Mouse (Mus musculus): ENCODE data around the gene Tpx2. TPM values are rescaled to one million over a fixed set of nuclear protein-coding genes. Genes with fewer than 3 reads are reported as not detected.

Gene Tpx2
- polyA plus RNA-seq, 1 experiment from 2014 or later, result 25.8 TPM

- WGBS (ENCODE audit: insufficient replicate concordance), result 52% methylated on average over 3 of the region's 3 CpGs
- Histone ChIP-seq H3K4me1 (ENCODE audit: insufficient read depth) (peaks cover 71% of the 10 kb centered on the region), H3K4me3 (ENCODE audit: low read depth, low read length) (peak overlapping the region; percentile 26; the same call in 1 of the 2 replicates), H3K9ac (replicated peaks) (peak overlapping the region; percentile 42), H3K27ac (ENCODE audit: low read depth) (peak overlapping the region; percentile 16; the same call in 1 of the 2 replicates), H3K9me3 (ENCODE audit: low read length) (no peaks in the 10 kb centered on the region), H3K36me3 (replicated peaks; ENCODE audit: insufficient read depth, low read length) (peaks cover 73% of the 10 kb centered on the region), H3K27me3 (ENCODE audit: insufficient read depth, low read length) (no peaks in the 10 kb centered on the region), H3K4me2 (ENCODE audit: low read depth, low read length) (peak overlapping the region; percentile 84)
- ATAC-seq (no peak), DNase-seq (no peak)
- TF ChIP-seq CTCF (IDR thresholded peaks at IDR 0.05; ENCODE audit: low read depth) (no peak), EP300 (IDR thresholded peaks at IDR 0.05; ENCODE audit: low read depth) (no peak)
Measured at GRCm38 (mm10) chr2:152824438-152825167, 23.2 kb upstream of the Tpx2 start.

GRCm38 (mm10) chr2:152825168-152825697 is 22.5 kb upstream of the Tpx2 start:
- Histone ChIP-seq H3K27ac (ENCODE audit: low read depth) (peak overlapping the region; percentile 16; the same call in 1 of the 2 replicates), H3K9ac (replicated peaks) (peak overlapping the region; percentile 42), H3K4me1 (ENCODE audit: insufficient read depth) (peaks cover 66% of the 10 kb centered on the region), H3K36me3 (replicated peaks; ENCODE audit: insufficient read depth, low read length) (peaks cover 67% of the 10 kb centered on the region), H3K9me3 (ENCODE audit: low read length) (no peaks in the 10 kb centered on the region), H3K4me2 (ENCODE audit: low read depth, low read length) (peak overlapping the region; percentile 84), H3K4me3 (ENCODE audit: low read depth, low read length) (peak overlapping the region; percentile 26), H3K27me3 (ENCODE audit: insufficient read depth, low read length) (no peaks in the 10 kb centered on the region)
- TF ChIP-seq CTCF (IDR thresholded peaks at IDR 0.05; ENCODE audit: low read depth) (no peak), EP300 (IDR thresholded peaks at IDR 0.05; ENCODE audit: low read depth) (no peak)
- whole genome bisulfite sequencing (ENCODE audit: insufficient replicate concordance), result 81% methylated on average over 4 of the region's 4 CpGs
- ATAC-seq (no peak), DNase-seq (no peak)

GRCm38 (mm10) chr2:152825713-152826112 is 22.1 kb upstream of the Tpx2 start:
- ATAC-seq (no peak), DNase-seq (no peak)
- H3K27me3 ChIP-seq (ENCODE audit: insufficient read depth, low read length), result no peaks in the 10 kb centered on the region
- no peak overlapping the region for H3K27ac ChIP-seq (ENCODE audit: low read depth)
- 71% methylated on average over 2 of the region's 2 CpGs for WGBS (ENCODE audit: insufficient replicate concordance)
- TF ChIP-seq CTCF (IDR thresholded peaks at IDR 0.05; ENCODE audit: low read depth) (no peak), EP300 (IDR thresholded peaks at IDR 0.05; ENCODE audit: low read depth) (no peak)
- H3K4me2 ChIP-seq (ENCODE audit: low read depth, low read length), result peak overlapping the region; percentile 84
- peak overlapping the region; percentile 42 for H3K9ac ChIP-seq (replicated peaks)
- peaks cover 62% of the 10 kb centered on the region for H3K36me3 ChIP-seq (replicated peaks; ENCODE audit: insufficient read depth, low read length)
- H3K4me3 ChIP-seq (ENCODE audit: low read depth, low read length), result peak overlapping the region; percentile 26; the same call in 1 of the 2 replicates
- no peaks in the 10 kb centered on the region for H3K9me3 ChIP-seq (ENCODE audit: low read length)
- peaks cover 61% of the 10 kb centered on the region for H3K4me1 ChIP-seq (ENCODE audit: insufficient read depth)

DNA sequence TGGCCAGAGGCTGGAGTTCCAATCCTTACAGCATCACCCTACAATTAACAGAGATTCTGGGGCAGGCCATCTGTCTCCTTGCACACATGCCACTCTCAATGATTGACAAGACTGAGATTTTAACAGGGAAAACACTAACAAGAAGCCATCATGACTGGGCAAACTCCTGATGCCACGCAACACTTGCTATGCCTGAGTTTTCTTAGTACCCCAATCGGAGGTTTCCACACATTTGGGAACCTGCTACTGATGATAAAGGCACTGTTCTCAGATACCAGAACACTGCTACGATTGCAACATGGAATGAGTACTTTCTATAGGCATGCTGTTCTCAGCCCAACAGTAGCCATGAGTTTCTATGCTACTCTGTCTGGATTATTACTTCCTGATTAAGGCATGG is 21.3 kb upstream of the Tpx2 start:
- Histone ChIP-seq H3K9ac (replicated peaks) (no peak overlapping the region; the same call in 1 of the 2 replicates), H3K36me3 (replicated peaks; ENCODE audit: insufficient read depth, low read length) (peaks cover 56% of the 10 kb centered on the region), H3K27me3 (ENCODE audit: insufficient read depth, low read length) (no peaks in the 10 kb centered on the region), H3K4me3 (ENCODE audit: low read depth, low read length) (peak overlapping the region; percentile 96), H3K9me3 (ENCODE audit: low read length) (no peaks in the 10 kb centered on the region), H3K4me2 (ENCODE audit: low read depth, low read length) (peak overlapping the region; percentile 84), H3K4me1 (ENCODE audit: insufficient read depth) (peaks cover 56% of the 10 kb centered on the region), H3K27ac (ENCODE audit: low read depth) (0 out of 2 replicates have a peak overlapping the region, but pooled peaks have one; percentile 99)
- DNase-seq, result no peak
- 49% methylated on average over 3 of the region's 3 CpGs for WGBS (ENCODE audit: insufficient replicate concordance)
- TF ChIP-seq CTCF (IDR thresholded peaks at IDR 0.05; ENCODE audit: low read depth), result no peak
- TF ChIP-seq EP300 (IDR thresholded peaks at IDR 0.05; ENCODE audit: low read depth), result no peak
- no peak for ATAC-seq

- ATAC-seq (no peak), DNase-seq (no peak)
- H3K4me1 ChIP-seq (ENCODE audit: insufficient read depth), result peaks cover 55% of the 10 kb centered on the region
- peak overlapping the region; percentile 99 for H3K27ac ChIP-seq (ENCODE audit: low read depth)
- no peak for TF ChIP-seq EP300 (IDR thresholded peaks at IDR 0.05; ENCODE audit: low read depth)
- no peak for TF ChIP-seq CTCF (IDR thresholded peaks at IDR 0.05; ENCODE audit: low read depth)
- 75% methylated on average over 8 of the region's 8 CpGs for WGBS (ENCODE audit: insufficient replicate concordance)
- no peaks in the 10 kb centered on the region for H3K9me3 ChIP-seq (ENCODE audit: low read length)
- peaks cover 49% of the 10 kb centered on the region for H3K36me3 ChIP-seq (replicated peaks; ENCODE audit: insufficient read depth, low read length)
- H3K9ac ChIP-seq (replicated peaks), result peak overlapping the region; percentile 99
- H3K4me3 ChIP-seq (ENCODE audit: low read depth, low read length), result peak overlapping the region; percentile 96
- peak overlapping the region; percentile 84 for H3K4me2 ChIP-seq (ENCODE audit: low read depth, low read length)
- no peaks in the 10 kb centered on the region for H3K27me3 ChIP-seq (ENCODE audit: insufficient read depth, low read length)
Measured at GRCm38 (mm10) chr2:152827321-152828010, 20.3 kb upstream of the Tpx2 start.

DNA sequence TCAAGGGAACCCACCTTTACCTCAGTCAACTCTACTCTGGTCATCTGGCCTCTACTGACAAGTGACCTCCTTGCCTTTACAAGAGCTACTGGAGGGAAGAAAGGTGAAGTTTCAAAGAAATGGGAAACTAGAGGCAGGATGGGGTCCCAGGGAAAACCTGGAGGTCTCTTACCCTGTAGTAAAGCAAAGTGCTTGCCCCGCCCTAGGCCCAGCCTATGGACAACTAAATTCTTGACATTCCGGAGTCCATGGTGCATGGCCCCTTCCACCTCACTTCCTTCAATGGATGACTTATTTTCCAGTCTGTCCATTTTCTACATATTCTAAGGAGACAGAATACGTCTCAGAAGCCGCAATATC is 19.8 kb upstream of the Tpx2 start:
- no peak for TF ChIP-seq EP300 (IDR thresholded peaks at IDR 0.05; ENCODE audit: low read depth)
- no peak for TF ChIP-seq CTCF (IDR thresholded peaks at IDR 0.05; ENCODE audit: low read depth)
- H3K36me3 ChIP-seq (replicated peaks; ENCODE audit: insufficient read depth, low read length), result peaks cover 46% of the 10 kb centered on the region
- H3K27me3 ChIP-seq (ENCODE audit: insufficient read depth, low read length), result no peaks in the 10 kb centered on the region
- ATAC-seq (no peak), DNase-seq (no peak)
- peak overlapping the region; percentile 99 for H3K27ac ChIP-seq (ENCODE audit: low read depth)
- H3K4me2 ChIP-seq (ENCODE audit: low read depth, low read length), result peak overlapping the region; percentile 84
- peak overlapping the region; percentile 99 for H3K9ac ChIP-seq (replicated peaks)
- no peaks in the 10 kb centered on the region for H3K9me3 ChIP-seq (ENCODE audit: low read length)
- H3K4me1 ChIP-seq (ENCODE audit: insufficient read depth), result peaks cover 52% of the 10 kb centered on the region
- peak overlapping the region; percentile 96 for H3K4me3 ChIP-seq (ENCODE audit: low read depth, low read length)
- 75% methylated on average over 4 of the region's 4 CpGs for WGBS (ENCODE audit: insufficient replicate concordance)

Measured in liver, postnatal 0 days (tissue).